Mouse (Mus musculus): ENCODE measurements at regions not wholly inside any gene's neighbourhood (a gene's known extent, or its start where the extent isn't known, plus 50 kb on each side); places are given as distances from the start of the nearest gene placed in this dataset.

GRCm38 (mm10) chr5:148757715-148758114, 171.4 kb downstream of the Katnal1 start:
- ATAC-seq: no peak
- WGBS (ENCODE audit: insufficient replicate concordance): 70% methylated on average over 5 of the region's 5 CpGs
- no peak overlapping the region for H3K27ac ChIP-seq (ENCODE audit: low read depth)
- no peaks in the 10 kb centered on the region for H3K4me1 ChIP-seq (ENCODE audit: insufficient read depth)
- no peak for TF ChIP-seq EP300 (IDR thresholded peaks at IDR 0.05; ENCODE audit: low read depth)
- no peaks in the 10 kb centered on the region for H3K9me3 ChIP-seq (ENCODE audit: low read length)
- H3K9ac ChIP-seq (replicated peaks): no peak overlapping the region
- no peaks in the 10 kb centered on the region for H3K36me3 ChIP-seq (replicated peaks; ENCODE audit: insufficient read depth, low read length)
- DNase-seq: no peak
- no peak overlapping the region for H3K4me3 ChIP-seq (ENCODE audit: low read depth, low read length)
- H3K4me2 ChIP-seq (ENCODE audit: low read depth, low read length): no peak overlapping the region
- no peaks in the 10 kb centered on the region for H3K27me3 ChIP-seq (ENCODE audit: insufficient read depth, low read length)

- H3K27ac ChIP-seq (ENCODE audit: low read depth): no peak overlapping the region
- peak; percentile 12; the same call in 1 of the 2 replicates for ATAC-seq
- no peaks in the 10 kb centered on the region for H3K36me3 ChIP-seq (replicated peaks; ENCODE audit: insufficient read depth, low read length)
- no peaks in the 10 kb centered on the region for H3K27me3 ChIP-seq (ENCODE audit: insufficient read depth, low read length)
- no peaks in the 10 kb centered on the region for H3K4me1 ChIP-seq (ENCODE audit: insufficient read depth)
- 76% methylated on average over 8 of the region's 8 CpGs for WGBS (ENCODE audit: insufficient replicate concordance)
- no peak for DNase-seq
- H3K9ac ChIP-seq (replicated peaks): no peak overlapping the region
- TF ChIP-seq CTCF (IDR thresholded peaks at IDR 0.05; ENCODE audit: low read depth): no peak
- no peak for TF ChIP-seq EP300 (IDR thresholded peaks at IDR 0.05; ENCODE audit: low read depth)
- H3K4me3 ChIP-seq (ENCODE audit: low read depth, low read length): no peak overlapping the region
- H3K4me2 ChIP-seq (ENCODE audit: low read depth, low read length): no peak overlapping the region
- H3K9me3 ChIP-seq (ENCODE audit: low read length): no peaks in the 10 kb centered on the region
Measured at GRCm38 (mm10) chr5:148757236-148757635, 171.9 kb downstream of the Katnal1 start.

GRCm38 (mm10) chr5:148756246-148756930, 172.7 kb downstream of the Katnal1 start:
- TF ChIP-seq CTCF (IDR thresholded peaks at IDR 0.05; ENCODE audit: low read depth): peak; percentile 75
- no peak for TF ChIP-seq EP300 (IDR thresholded peaks at IDR 0.05; ENCODE audit: low read depth)
- Histone ChIP-seq H3K4me1 (ENCODE audit: insufficient read depth) (no peaks in the 10 kb centered on the region), H3K9me3 (ENCODE audit: low read length) (no peaks in the 10 kb centered on the region), H3K27ac (ENCODE audit: low read depth) (no peak overlapping the region), H3K4me3 (ENCODE audit: low read depth, low read length) (no peak overlapping the region), H3K27me3 (ENCODE audit: insufficient read depth, low read length) (no peaks in the 10 kb centered on the region), H3K9ac (replicated peaks) (no peak overlapping the region), H3K4me2 (ENCODE audit: low read depth, low read length) (no peak overlapping the region), H3K36me3 (replicated peaks; ENCODE audit: insufficient read depth, low read length) (no peaks in the 10 kb centered on the region)
- ATAC-seq: 0 out of 2 replicates have a peak, but pooled peaks have one; percentile 12
- DNase-seq: peak; percentile 57
- WGBS (ENCODE audit: insufficient replicate concordance): 78% methylated on average over 16 of the region's 16 CpGs

DNA sequence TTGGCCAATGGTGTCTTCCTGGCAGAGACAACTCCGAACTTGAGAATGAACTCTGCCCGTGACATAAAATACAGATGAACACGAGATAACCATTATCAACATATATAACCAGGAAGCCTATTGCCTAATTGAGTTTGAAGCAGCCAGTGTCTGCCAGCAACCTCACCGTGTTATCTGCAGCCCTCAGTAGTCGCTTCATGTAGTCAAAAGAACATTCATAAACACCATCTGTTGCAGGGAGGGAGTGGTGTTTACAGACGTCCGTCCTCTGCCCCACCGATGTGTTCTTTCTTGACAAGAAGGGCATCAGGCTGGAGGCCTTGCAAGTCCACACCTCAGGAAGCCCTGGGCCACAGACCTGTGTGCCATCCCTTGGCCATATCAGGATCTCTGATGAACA, 173.3 kb downstream of the Katnal1 start:
- TF ChIP-seq EP300 (IDR thresholded peaks at IDR 0.05; ENCODE audit: low read depth) (no peak), CTCF (IDR thresholded peaks at IDR 0.05; ENCODE audit: low read depth) (no peak)
- H3K4me3 ChIP-seq (ENCODE audit: low read depth, low read length): no peak overlapping the region
- DNase-seq (no peak), ATAC-seq (peak; percentile 54)
- no peak overlapping the region for H3K27ac ChIP-seq (ENCODE audit: low read depth)
- H3K4me2 ChIP-seq (ENCODE audit: low read depth, low read length): no peak overlapping the region
- no peak overlapping the region for H3K9ac ChIP-seq (replicated peaks)
- 67% methylated on average over 8 of the region's 8 CpGs for WGBS (ENCODE audit: insufficient replicate concordance)
- H3K9me3 ChIP-seq (ENCODE audit: low read length): no peaks in the 10 kb centered on the region
- H3K4me1 ChIP-seq (ENCODE audit: insufficient read depth): no peaks in the 10 kb centered on the region
- H3K36me3 ChIP-seq (replicated peaks; ENCODE audit: insufficient read depth, low read length): no peaks in the 10 kb centered on the region
- no peaks in the 10 kb centered on the region for H3K27me3 ChIP-seq (ENCODE audit: insufficient read depth, low read length)

- WGBS (ENCODE audit: insufficient replicate concordance): 58% methylated on average over 10 of the region's 10 CpGs
- no peak overlapping the region for H3K9ac ChIP-seq (replicated peaks)
- H3K9me3 ChIP-seq (ENCODE audit: low read length): no peaks in the 10 kb centered on the region
- no peaks in the 10 kb centered on the region for H3K36me3 ChIP-seq (replicated peaks; ENCODE audit: insufficient read depth, low read length)
- H3K27me3 ChIP-seq (ENCODE audit: insufficient read depth, low read length): no peaks in the 10 kb centered on the region
- no peaks in the 10 kb centered on the region for H3K4me1 ChIP-seq (ENCODE audit: insufficient read depth)
- TF ChIP-seq CTCF (IDR thresholded peaks at IDR 0.05; ENCODE audit: low read depth) (no peak), EP300 (IDR thresholded peaks at IDR 0.05; ENCODE audit: low read depth) (no peak)
- no peak overlapping the region for H3K4me2 ChIP-seq (ENCODE audit: low read depth, low read length)
- no peak overlapping the region for H3K4me3 ChIP-seq (ENCODE audit: low read depth, low read length)
- peak; percentile 82 for ATAC-seq
- H3K27ac ChIP-seq (ENCODE audit: low read depth): no peak overlapping the region
- DNase-seq: peak; percentile 33
Measured at GRCm38 (mm10) chr5:148754896-148755295, 174.2 kb downstream of the Katnal1 start.

DNA sequence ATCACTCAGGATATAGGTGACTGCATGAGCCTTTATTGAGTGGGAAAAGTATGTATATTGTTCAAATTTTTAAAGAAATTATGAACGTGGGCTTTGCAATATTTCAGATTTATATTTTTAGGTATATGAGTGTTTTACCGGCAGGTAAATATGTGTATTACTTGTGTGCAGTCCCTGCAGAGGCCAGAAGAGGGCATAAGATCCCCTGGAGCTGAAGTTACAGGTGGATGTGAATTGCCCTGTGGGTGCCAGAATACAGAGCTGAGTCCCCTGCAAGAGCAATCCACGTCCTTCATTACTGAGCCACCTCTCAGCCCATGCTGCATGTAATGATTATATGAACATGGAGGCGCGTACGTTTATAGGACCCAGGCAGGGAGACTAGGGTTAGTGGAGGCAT, 174.8 kb downstream of the Katnal1 start:
- WGBS (ENCODE audit: insufficient replicate concordance): 86% methylated on average over 6 of the region's 6 CpGs
- Histone ChIP-seq H3K27ac (ENCODE audit: low read depth) (no peak overlapping the region), H3K36me3 (replicated peaks; ENCODE audit: insufficient read depth, low read length) (no peaks in the 10 kb centered on the region), H3K9me3 (ENCODE audit: low read length) (no peaks in the 10 kb centered on the region), H3K27me3 (ENCODE audit: insufficient read depth, low read length) (no peaks in the 10 kb centered on the region), H3K4me3 (ENCODE audit: low read depth, low read length) (no peak overlapping the region), H3K4me1 (ENCODE audit: insufficient read depth) (no peaks in the 10 kb centered on the region), H3K4me2 (ENCODE audit: low read depth, low read length) (no peak overlapping the region), H3K9ac (replicated peaks) (no peak overlapping the region)
- ATAC-seq (no peak), DNase-seq (no peak)
- TF ChIP-seq CTCF (IDR thresholded peaks at IDR 0.05; ENCODE audit: low read depth): 0 out of 2 replicates have a peak, but pooled peaks have one; percentile 12
- TF ChIP-seq EP300 (IDR thresholded peaks at IDR 0.05; ENCODE audit: low read depth): no peak
